Mouse (Mus musculus): ENCODE results near the gene Pphln1. TPM values are rescaled to one million over a fixed set of nuclear protein-coding genes. Genes with fewer than 3 reads are reported as not detected.
A peak's percentile ranks its signal among the peaks of the same experiment; 100 is the strongest.

Gene Pphln1
- total RNA-seq, 1 experiment from 2014 or later: 52.8 TPM

DNA sequence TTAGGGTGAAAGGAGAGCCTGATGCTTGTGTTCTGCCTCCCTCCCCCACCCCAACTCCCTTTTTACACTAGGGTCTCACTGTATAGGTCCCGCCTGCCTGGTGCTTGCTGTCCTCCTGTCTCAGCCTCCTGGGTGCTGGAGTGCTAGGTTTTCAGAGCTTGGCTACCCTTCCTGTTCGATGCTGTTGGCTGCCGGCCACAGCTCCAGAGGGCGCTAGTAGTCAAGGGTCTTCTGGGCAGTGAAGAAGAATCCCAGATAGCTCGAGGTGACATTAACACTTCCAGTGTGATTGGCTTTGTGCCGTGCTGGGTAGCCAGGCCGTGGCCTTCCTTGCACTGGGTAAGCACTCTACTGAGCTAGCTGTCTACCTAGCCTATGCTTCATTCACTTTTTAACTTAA is 22.4 kb downstream of the Pphln1 start:
- ATAC-seq (replicated peaks; ENCODE audit: low read depth, poor library complexity, severe bottlenecking): no peak

- ATAC-seq (replicated peaks; ENCODE audit: low read depth, poor library complexity, severe bottlenecking): no peak
These were observed 24.4 kb downstream of the Pphln1 start for GRCm38 (mm10) chr15:93422537-93422936.

DNA sequence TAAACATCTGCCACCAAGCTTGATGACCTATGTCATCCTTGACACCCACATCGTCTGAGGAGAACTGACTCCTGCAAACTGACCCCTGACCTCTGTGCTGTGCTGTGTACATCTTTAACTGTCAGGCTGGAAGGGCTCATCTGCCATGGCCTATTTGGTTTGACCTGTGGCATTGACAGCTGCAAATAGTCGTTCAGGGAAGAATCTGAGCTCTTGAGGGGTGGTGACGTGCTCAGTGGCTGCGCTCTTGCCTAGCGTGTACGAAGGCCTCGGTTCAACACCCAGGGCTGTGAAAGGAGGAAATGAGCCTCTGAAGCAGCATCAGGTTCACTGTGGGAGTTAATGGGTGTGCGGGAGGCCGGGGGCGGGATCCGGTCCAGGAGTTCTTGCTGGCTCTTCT is 35.7 kb downstream of the Pphln1 start:
- no peak for ATAC-seq (replicated peaks; ENCODE audit: low read depth, poor library complexity, severe bottlenecking)

GRCm38 (mm10) chr15:93435998-93436397 is 37.8 kb downstream of the Pphln1 start:
- no peak for ATAC-seq (replicated peaks; ENCODE audit: low read depth, poor library complexity, severe bottlenecking)

DNA sequence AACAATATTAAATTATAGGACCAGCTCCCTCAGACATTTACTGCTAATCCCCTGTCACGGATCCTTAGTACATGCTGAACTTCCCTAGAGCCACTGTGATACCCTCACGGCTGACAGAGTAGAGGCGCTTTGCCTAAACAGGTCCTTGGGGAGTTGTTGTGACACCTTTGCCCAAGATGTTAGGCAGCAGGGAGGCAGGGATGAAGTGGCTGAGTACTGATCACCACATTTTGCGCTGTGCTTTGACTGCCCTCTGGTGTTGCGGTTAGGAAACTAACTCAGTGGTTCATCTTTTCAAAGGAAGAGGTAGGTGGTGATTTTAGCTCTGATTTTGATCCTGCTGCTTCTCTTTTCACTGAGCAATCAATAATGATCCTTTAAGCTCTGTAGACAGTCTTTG is 40.5 kb downstream of the Pphln1 start:
- ATAC-seq (replicated peaks; ENCODE audit: low read depth, poor library complexity, severe bottlenecking): peak; percentile 95

GRCm38 (mm10) chr15:93442271-93442670 is 44.1 kb downstream of the Pphln1 start:
- no peak for ATAC-seq (replicated peaks; ENCODE audit: low read depth, poor library complexity, severe bottlenecking)

DNA sequence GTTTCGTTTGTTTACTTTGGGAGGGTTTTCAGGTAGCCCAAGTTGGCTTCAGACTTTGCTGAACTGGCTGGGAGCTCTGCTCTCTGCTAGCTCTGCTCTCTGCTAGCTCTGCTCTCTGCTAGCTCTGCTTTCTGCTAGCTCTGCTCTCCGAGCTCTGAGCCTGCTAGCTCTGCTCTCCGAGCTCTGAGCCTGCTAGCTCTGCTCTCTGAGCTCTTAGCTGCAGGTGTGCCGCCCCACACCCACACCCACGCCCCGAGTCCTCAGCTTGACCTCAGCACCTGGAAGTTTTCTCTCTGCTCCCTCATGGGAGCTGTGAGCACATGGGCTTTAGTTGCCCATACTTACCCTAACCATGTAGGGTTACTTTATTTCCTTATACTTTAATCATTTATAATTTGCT is 45.5 kb downstream of the Pphln1 start:
- ATAC-seq (replicated peaks; ENCODE audit: low read depth, poor library complexity, severe bottlenecking): no peak

DNA sequence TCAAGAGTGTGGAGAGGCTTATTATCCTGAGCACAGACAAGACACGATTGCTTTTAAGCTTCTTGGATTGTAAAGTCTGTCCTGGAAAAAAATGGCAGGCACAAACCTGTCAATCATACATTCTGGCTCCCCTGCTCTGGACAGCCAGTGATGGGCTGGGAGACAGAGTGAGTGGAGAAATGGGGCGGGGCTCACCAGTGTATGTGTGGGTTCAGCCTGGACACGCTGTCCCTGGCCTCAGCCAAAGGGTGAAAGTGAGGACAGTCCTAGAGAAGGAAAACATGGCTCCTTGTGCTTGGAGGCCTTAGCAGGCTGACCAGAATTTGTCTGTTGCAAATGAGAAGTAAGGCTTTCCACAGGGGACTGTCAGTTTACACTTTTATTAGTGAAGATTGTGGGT is 50.7 kb downstream of the Pphln1 start:
- no peak for ATAC-seq (replicated peaks; ENCODE audit: low read depth, poor library complexity, severe bottlenecking)

DNA sequence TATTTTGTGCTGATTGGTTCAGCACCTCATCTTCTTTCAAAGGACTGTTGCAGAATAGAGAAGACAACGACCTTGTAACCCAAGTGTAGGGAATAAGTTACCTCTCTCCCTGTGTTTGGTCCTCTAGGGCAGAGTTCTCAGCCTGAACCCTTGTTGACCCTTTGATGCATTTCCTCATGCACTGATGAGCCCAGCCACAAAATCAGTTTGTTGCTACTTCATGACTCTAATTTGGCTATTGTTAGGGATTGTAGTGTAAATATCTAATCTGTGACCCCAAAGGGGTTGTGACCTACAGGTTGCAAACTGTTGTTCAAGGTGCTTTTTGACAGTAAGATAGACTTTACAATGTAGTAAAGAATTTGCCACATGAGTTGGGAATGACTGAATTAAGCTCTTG is 55.1 kb downstream of the Pphln1 start:
- no peak for ATAC-seq (replicated peaks; ENCODE audit: low read depth, poor library complexity, severe bottlenecking)

- no peak for ATAC-seq (replicated peaks; ENCODE audit: low read depth, poor library complexity, severe bottlenecking)
These were observed 57.9 kb downstream of the Pphln1 start for GRCm38 (mm10) chr15:93456005-93456404.

GRCm38 (mm10) chr15:93459422-93459821 is 61.3 kb downstream of the Pphln1 start:
- ATAC-seq (replicated peaks; ENCODE audit: low read depth, poor library complexity, severe bottlenecking): no peak

- no peak for ATAC-seq (replicated peaks; ENCODE audit: low read depth, poor library complexity, severe bottlenecking)
These were observed 62.9 kb downstream of the Pphln1 start for GRCm38 (mm10) chr15:93461066-93461465.

DNA sequence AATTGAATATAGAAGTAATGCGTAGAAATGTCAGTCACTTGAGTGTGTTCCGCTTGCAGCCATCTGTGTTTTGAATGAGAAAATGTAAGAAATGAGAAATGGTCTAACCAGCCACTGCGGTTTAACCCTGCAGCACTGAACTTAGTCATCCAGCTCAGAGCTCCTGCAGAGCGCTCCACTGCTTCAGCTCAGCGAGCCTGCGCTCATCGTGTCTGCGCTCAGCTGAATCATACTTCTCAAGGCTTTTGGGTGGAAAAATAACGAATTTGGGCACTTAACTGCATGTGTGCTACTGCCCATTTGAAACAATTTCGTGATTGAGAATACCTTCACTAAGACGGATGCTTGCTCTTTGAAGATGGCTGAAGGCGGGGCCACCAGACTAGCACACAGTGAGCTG is 73.5 kb downstream of the Pphln1 start:
- no peak for ATAC-seq (replicated peaks; ENCODE audit: low read depth, poor library complexity, severe bottlenecking)

GRCm38 (mm10) chr15:93472089-93472488 is 73.9 kb downstream of the Pphln1 start:
- ATAC-seq (replicated peaks; ENCODE audit: low read depth, poor library complexity, severe bottlenecking): no peak

DNA sequence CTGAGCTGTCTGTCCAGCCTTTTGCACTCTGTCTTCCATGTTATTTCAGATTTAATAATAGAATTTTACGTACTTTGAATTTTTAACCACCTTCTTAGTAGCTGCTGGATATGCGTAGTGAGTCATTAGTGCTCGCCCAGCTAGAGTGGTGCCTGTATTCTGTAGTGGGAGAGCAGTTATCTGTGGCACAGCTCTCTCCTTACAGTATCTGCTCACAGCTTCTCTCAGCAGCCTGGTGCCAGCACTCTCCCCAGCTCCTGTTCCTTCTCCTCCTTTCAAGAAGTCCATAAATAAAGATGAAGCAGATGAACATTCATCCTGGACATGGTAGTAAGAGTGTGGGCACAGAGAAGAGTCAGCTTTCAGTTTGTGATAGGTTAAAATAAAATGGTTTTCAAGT is 76.1 kb downstream of the Pphln1 start:
- ATAC-seq (replicated peaks; ENCODE audit: low read depth, poor library complexity, severe bottlenecking): no peak

DNA sequence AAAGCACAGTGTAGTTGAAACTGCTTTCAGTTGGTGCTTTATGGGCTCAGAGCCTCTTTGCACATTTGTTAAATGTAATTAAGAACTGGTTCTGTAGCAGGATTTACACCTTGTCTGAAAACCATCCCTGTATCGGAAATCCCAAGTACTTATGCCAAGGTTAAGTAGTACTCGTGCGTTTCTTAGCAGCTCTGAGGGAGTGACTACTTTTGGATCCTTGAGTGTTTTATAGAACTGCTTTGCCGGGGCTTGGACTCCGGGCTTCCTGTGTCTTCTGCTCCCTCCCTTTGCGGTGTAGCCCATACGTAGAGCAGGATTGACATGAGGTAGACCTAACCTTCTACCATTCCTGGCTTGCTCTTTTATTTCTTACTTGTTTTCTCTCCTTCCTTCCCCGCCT is 77.5 kb downstream of the Pphln1 start:
- ATAC-seq (replicated peaks; ENCODE audit: low read depth, poor library complexity, severe bottlenecking): no peak

DNA sequence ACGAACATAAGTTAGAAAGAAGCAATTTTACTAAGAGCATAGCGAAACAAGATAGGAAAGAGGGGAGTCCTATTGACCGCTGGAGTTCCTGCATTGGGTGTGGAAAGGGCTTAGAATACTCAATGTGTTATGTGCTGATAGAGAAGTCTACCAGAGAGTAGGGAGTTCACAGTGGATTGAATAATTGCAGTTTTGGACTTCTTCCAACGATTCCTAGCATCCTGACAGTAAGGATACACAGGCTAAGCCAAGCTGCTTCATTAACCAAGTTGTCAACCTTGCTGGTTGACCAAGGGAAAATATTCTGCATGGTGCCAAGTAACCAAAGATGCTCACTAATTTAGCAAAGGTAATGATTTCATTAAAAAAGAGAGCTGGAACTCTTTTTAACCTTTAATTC is 79.6 kb downstream of the Pphln1 start:
- ATAC-seq (replicated peaks; ENCODE audit: low read depth, poor library complexity, severe bottlenecking): no peak

- ATAC-seq (replicated peaks; ENCODE audit: low read depth, poor library complexity, severe bottlenecking): no peak
These were observed 80.5 kb downstream of the Pphln1 start for GRCm38 (mm10) chr15:93478676-93479075.

- ATAC-seq (replicated peaks; ENCODE audit: low read depth, poor library complexity, severe bottlenecking): no peak
These were observed 81.3 kb downstream of the Pphln1 start for GRCm38 (mm10) chr15:93479445-93479844.

- ATAC-seq (replicated peaks; ENCODE audit: low read depth, poor library complexity, severe bottlenecking): no peak
These were observed 83.0 kb downstream of the Pphln1 start for GRCm38 (mm10) chr15:93481112-93481511.

- ATAC-seq (replicated peaks; ENCODE audit: low read depth, poor library complexity, severe bottlenecking): peak; percentile 60
These were observed 86.1 kb downstream of the Pphln1 start for GRCm38 (mm10) chr15:93484261-93484710.

- ATAC-seq (replicated peaks; ENCODE audit: low read depth, poor library complexity, severe bottlenecking): no peak
These were observed 87.1 kb downstream of the Pphln1 start for GRCm38 (mm10) chr15:93485252-93485651.

DNA sequence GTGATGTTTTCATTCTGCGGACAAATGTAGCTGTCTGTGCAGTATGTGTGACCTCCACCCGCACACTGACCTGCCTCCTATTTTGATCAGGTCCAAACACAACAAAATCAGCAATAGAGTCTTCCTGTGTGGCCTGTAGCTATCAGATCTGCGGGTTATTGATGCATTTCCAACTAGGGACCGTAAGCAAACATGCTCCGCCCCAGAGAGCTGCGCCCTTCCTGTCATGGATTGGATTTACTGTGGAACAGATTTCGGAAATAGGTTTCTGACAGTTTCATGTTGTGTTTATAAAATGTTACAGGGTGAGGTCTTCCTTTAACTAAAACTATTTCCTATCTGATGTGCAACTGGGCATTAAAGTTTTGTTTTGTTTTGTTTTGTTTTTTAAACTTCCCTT is 87.9 kb downstream of the Pphln1 start:
- ATAC-seq (replicated peaks; ENCODE audit: low read depth, poor library complexity, severe bottlenecking): no peak
